Mouse (Mus musculus) heart, embryonic 14.5 days (tissue): ENCODE measurements around the gene Cntnap5c. TPM values are rescaled to one million over a fixed set of nuclear protein-coding genes. Genes with fewer than 3 reads are reported as not detected.

Source experiments
- ATAC-seq: fragments of 200-750 bp; cut with Nextera tagmentation; 2 replicates; pipeline ENCODE4 v1.8.0; 2017; ENCODE audit warnings: low read depth, moderate TSS enrichment; ENCODE audit not compliant: insufficient number of reproducible peaks, insufficient read depth, low FRiP score
- H3K27ac ChIP-seq, 2 experiments: fragments of 200-500 bp in 1 of 2; fragments of 300-500 bp in 1 of 2; sonication (generic) in 1 of 2; replicated peaks in 1 of 2; 2 replicates each; pipeline ENCODE4 v1.5.1; 2012 to 2014; ENCODE audit warnings: low read depth in 2 of 2, low read length in 2 of 2, control low read depth in 1 of 2, mild to moderate bottlenecking in 1 of 2, mixed read lengths in 1 of 2; ENCODE audit not compliant: control insufficient read depth in 1 of 2, insufficient read depth in 1 of 2
- H3K27me3 ChIP-seq: fragments of 300-500 bp; sonication (generic); 2 replicates; pipeline ENCODE4 v1.6.1; 2014; ENCODE audit warnings: mild to moderate bottlenecking, low read length, control low read depth; ENCODE audit not compliant: control insufficient read depth, insufficient read depth
- H3K36me3 ChIP-seq: fragments of 300-500 bp; sonication (generic); 2 replicates; pipeline ENCODE4 v1.6.1; 2014; ENCODE audit warnings: mild to moderate bottlenecking, control low read depth, low read length, mixed read lengths; ENCODE audit not compliant: control insufficient read depth, insufficient read depth
- H3K4me1 ChIP-seq, 2 experiments: fragments of 200-500 bp in 1 of 2; fragments of 300-500 bp in 1 of 2; sonication (generic) in 1 of 2; 2 replicates each; pipeline ENCODE4 v1.6.1; 2012 to 2014; ENCODE audit warnings: low read length in 2 of 2, control low read depth in 1 of 2, mixed read lengths in 1 of 2; ENCODE audit not compliant: control insufficient read depth in 2 of 2, insufficient read depth in 2 of 2
- H3K4me2 ChIP-seq: fragments of 300-500 bp; sonication (generic); 2 replicates; pipeline ENCODE4 v1.6.1; 2014; ENCODE audit warnings: mild to moderate bottlenecking, low read length
- H3K4me3 ChIP-seq, 2 experiments: fragments of 200-500 bp in 1 of 2; fragments of 300-500 bp in 1 of 2; sonication (generic) in 1 of 2; 2 replicates each; pipeline ENCODE4 v1.5.1; 2012 to 2014; ENCODE audit warnings: low read length in 2 of 2, mild to moderate bottlenecking in 2 of 2, control low read depth in 1 of 2, low read depth in 1 of 2, moderate library complexity in 1 of 2; ENCODE audit not compliant: control insufficient read depth in 1 of 2, insufficient read depth in 1 of 2
- H3K9ac ChIP-seq: fragments of 300-500 bp; sonication (generic); 2 replicates; pipeline ENCODE4 v1.6.1; 2014; ENCODE audit warnings: mild to moderate bottlenecking, low read length
- H3K9me3 ChIP-seq: fragments of 300-500 bp; sonication (generic); 2 replicates; pipeline ENCODE4 v1.6.1; 2016; ENCODE audit warnings: low read length, control low read depth; ENCODE audit not compliant: control insufficient read depth
- WGBS: fragments of 180-500 bp; shearing (Covaris S2); extraction: QIAGEN DNeasy Blood & Tissue Kit; methylation state at CpG from one replicate; pipeline ENCODE4 v1.1.7; 2014; 5-methylcytosine and 5-hydroxymethylcytosine counted together
- polyA plus RNA-seq: library from polyadenylated mRNA; unstranded; fragments of >200 nt; fragmentation: Nextera tagmentation; extraction: Ambion mirVana; gene quantifications from 2 replicates; pipeline ENCODE4 v1.2.1, GENCODE M21; 2014

Gene Cntnap5c
- polyA plus RNA-seq, 1 experiment from 2014 or later = not detected

- H3K4me2 ChIP-seq = no peak overlapping the region
- H3K9me3 ChIP-seq = no peaks in the 10 kb centered on the region
- H3K4me1 ChIP-seq = no peaks in the 10 kb centered on the region
- H3K27me3 ChIP-seq = no peaks in the 10 kb centered on the region
- H3K9ac ChIP-seq = no peak overlapping the region
- no peak overlapping the region for H3K27ac ChIP-seq
- no peak overlapping the region for H3K4me3 ChIP-seq
- no peak for ATAC-seq
- H3K36me3 ChIP-seq = no peaks in the 10 kb centered on the region
Measured at GRCm38 (mm10) chr17:57911770-57912293, 142.5 kb downstream of the Cntnap5c start.

DNA sequence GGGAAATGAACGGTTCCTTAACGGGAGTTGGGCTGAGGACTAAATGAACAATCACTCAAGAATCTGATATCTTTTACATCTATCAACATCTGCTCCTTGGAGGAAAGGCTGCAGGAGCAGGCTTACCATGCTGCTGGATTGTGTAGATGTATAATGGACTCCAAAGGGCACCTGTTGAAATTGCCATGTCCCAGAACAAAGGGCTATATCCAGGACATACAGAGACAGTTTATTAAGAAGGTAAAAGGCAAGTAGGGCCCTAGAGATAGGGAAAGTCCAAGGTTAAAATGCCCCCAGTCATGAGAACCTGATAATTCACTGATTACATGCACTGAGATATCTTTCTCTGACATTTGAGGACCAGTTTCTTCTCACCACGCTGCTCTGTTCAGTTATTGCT, 214.9 kb downstream of the Cntnap5c start:
- no peak for ATAC-seq
- 68% methylated on average over 3 of the region's 3 CpGs for WGBS

DNA sequence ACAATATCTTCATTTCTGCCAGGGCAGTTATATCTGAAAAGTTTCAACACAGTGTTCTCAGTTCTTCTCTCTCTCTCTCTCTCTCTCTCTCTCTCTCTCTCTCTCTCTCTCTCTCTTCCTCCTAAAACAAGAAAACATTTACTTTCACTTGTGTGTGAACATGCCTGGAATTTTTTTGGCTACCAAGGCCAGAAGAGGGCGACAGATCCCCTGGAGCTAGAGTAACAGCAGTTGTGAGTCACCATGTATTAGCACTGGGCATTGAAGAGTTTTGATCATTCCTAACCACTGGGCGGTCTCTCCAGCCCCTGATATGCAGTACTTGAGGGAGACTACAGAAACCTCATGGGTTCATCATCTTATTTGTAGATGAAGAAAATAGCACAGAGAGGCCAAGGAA, 219.1 kb downstream of the Cntnap5c start:
- Histone ChIP-seq H3K9ac (no peak overlapping the region), H3K36me3 (no peaks in the 10 kb centered on the region), H3K4me1 (no peaks in the 10 kb centered on the region), H3K4me3 (no peak overlapping the region), H3K27ac (no peak overlapping the region), H3K9me3 (no peaks in the 10 kb centered on the region), H3K4me2 (no peak overlapping the region), H3K27me3 (no peaks in the 10 kb centered on the region)
- 48% methylated on average over 2 of the region's 2 CpGs for WGBS
- ATAC-seq = no peak

More for the DNA sequence above, 214.9 kb downstream of the Cntnap5c start:
- H3K9me3 ChIP-seq = no peaks in the 10 kb centered on the region
- no peak overlapping the region for H3K4me3 ChIP-seq
- H3K9ac ChIP-seq = no peak overlapping the region
- H3K4me1 ChIP-seq = no peaks in the 10 kb centered on the region
- H3K36me3 ChIP-seq = no peaks in the 10 kb centered on the region
- no peaks in the 10 kb centered on the region for H3K27me3 ChIP-seq
- H3K27ac ChIP-seq = no peak overlapping the region
- no peak overlapping the region for H3K4me2 ChIP-seq

- Histone ChIP-seq H3K9me3 (no peaks in the 10 kb centered on the region), H3K4me3 (no peak overlapping the region), H3K9ac (no peak overlapping the region), H3K4me1 (no peaks in the 10 kb centered on the region), H3K4me2 (no peak overlapping the region), H3K27ac (no peak overlapping the region), H3K36me3 (no peaks in the 10 kb centered on the region), H3K27me3 (no peaks in the 10 kb centered on the region)
- no peak for ATAC-seq
- 44% methylated on average over 1 of the region's 1 CpGs for WGBS
Measured at GRCm38 (mm10) chr17:57996461-57996860, 227.1 kb downstream of the Cntnap5c start.

- Histone ChIP-seq H3K4me1 (no peaks in the 10 kb centered on the region), H3K9ac (no peak overlapping the region), H3K4me2 (no peak overlapping the region), H3K9me3 (no peaks in the 10 kb centered on the region), H3K4me3 (no peak overlapping the region), H3K27me3 (no peaks in the 10 kb centered on the region), H3K27ac (no peak overlapping the region), H3K36me3 (no peaks in the 10 kb centered on the region)
- 65% methylated on average over 2 of the region's 2 CpGs for WGBS
- no peak for ATAC-seq
Measured at GRCm38 (mm10) chr17:57999080-57999479, 229.7 kb downstream of the Cntnap5c start.

GRCm38 (mm10) chr17:58002845-58003244, 233.5 kb downstream of the Cntnap5c start:
- Histone ChIP-seq H3K4me2 (no peak overlapping the region), H3K9ac (no peak overlapping the region), H3K27me3 (no peaks in the 10 kb centered on the region), H3K9me3 (no peaks in the 10 kb centered on the region), H3K4me1 (no peaks in the 10 kb centered on the region), H3K36me3 (no peaks in the 10 kb centered on the region), H3K27ac (no peak overlapping the region), H3K4me3 (no peak overlapping the region)
- WGBS = 77% methylated on average over 5 of the region's 5 CpGs
- ATAC-seq = no peak

- Histone ChIP-seq H3K27ac (no peak overlapping the region), H3K27me3 (no peaks in the 10 kb centered on the region), H3K4me3 (no peak overlapping the region), H3K9ac (no peak overlapping the region), H3K9me3 (no peaks in the 10 kb centered on the region), H3K4me2 (no peak overlapping the region), H3K4me1 (no peaks in the 10 kb centered on the region), H3K36me3 (no peaks in the 10 kb centered on the region)
- no peak for ATAC-seq
- 89% methylated on average over 1 of the region's 1 CpGs for WGBS
Measured at GRCm38 (mm10) chr17:58003322-58003721, 234.0 kb downstream of the Cntnap5c start.

- H3K36me3 ChIP-seq = no peaks in the 10 kb centered on the region
- 69% methylated on average over 2 of the region's 2 CpGs for WGBS
- no peak overlapping the region for H3K9ac ChIP-seq
- no peaks in the 10 kb centered on the region for H3K9me3 ChIP-seq
- ATAC-seq = no peak
- H3K27me3 ChIP-seq = no peaks in the 10 kb centered on the region
- H3K4me1 ChIP-seq = no peaks in the 10 kb centered on the region
- H3K4me3 ChIP-seq = no peak overlapping the region
- no peak overlapping the region for H3K27ac ChIP-seq
- H3K4me2 ChIP-seq = no peak overlapping the region
Measured at GRCm38 (mm10) chr17:58004491-58004890, 235.1 kb downstream of the Cntnap5c start.
